Mouse (Mus musculus) ES-Bruce4 (cell line): ENCODE measurements around the gene Morc1.

Experiments used
- CTCF ChIP-seq: IDR thresholded peaks from one replicate; pipeline ENCODE4 v1.8.1; 2011; ENCODE audit warnings: low read depth, low read length
- EP300 ChIP-seq: IDR thresholded peaks from 2 replicates; pipeline ENCODE4 v1.6.1; 2011; ENCODE audit warnings: low read depth, low read length; ENCODE audit not compliant: insufficient read depth
- POLR2A ChIP-seq: IDR thresholded peaks from one replicate; pipeline ENCODE4 v1.8.1; 2011; ENCODE audit warnings: low read length; ENCODE audit not compliant: insufficient read depth

DNA sequence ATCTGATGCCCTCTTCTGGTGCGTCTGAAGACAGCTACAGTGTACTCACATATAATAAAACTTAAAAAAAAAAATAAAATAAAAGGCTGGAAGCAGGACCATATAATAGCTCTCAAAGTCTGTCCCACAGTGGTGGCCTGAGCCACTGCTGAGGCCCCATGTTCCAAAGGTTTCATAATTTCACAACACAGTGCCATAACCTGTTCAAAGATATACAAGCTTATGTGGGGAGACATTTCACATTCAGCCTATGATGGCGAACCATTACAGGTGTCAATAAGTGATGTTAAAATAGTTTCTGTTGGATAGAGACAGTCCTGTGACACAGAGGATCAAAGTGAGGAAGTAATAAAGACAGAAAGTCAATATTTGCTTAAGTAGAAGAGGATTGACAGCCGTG lies 241.6 kb downstream of the Morc1 start:
- TF ChIP-seq POLR2A (no peak), EP300 (no peak), CTCF (no peak)
